Mouse (Mus musculus) heart, adult 11 months (tissue): ENCODE data around the gene Gcnt3.
"Not testable (repeated sequence)": the region's sequence is repeated elsewhere in the genome, so short reads cannot be mapped to it uniquely, and the experiment has no call there.

ENCODE experiments used
- DNase-seq: peaks from one replicate; pipeline ENCODE4 v3.0.0; 2022

Gene Gcnt3

GRCm38 (mm10) chr9:70042137-70042536 lies 4.2 kb upstream of the Gcnt3 start:
- peak; percentile 53 for DNase-seq

GRCm38 (mm10) chr9:70040570-70040969 lies 2.7 kb upstream of the Gcnt3 start:
- DNase-seq = no peak

GRCm38 (mm10) chr9:70039597-70040385 lies 1.9 kb upstream of the Gcnt3 start:
- DNase-seq = no peak

- DNase-seq = peak; percentile 68
Observed at GRCm38 (mm10) chr9:70036646-70037045, 1.2 kb downstream of the Gcnt3 start.

GRCm38 (mm10) chr9:70034702-70035101 lies 3.2 kb downstream of the Gcnt3 start:
- DNase-seq = peak; percentile 79

GRCm38 (mm10) chr9:70033056-70033455 lies 4.8 kb downstream of the Gcnt3 start:
- DNase-seq = peak; percentile 53

- peak; percentile 11 for DNase-seq
Observed at GRCm38 (mm10) chr9:70032167-70032566, 5.7 kb downstream of the Gcnt3 start.

- DNase-seq = peak; percentile 44
Observed at GRCm38 (mm10) chr9:70025365-70026012, 12.4 kb downstream of the Gcnt3 start.

- peak; percentile 51 for DNase-seq
Observed at GRCm38 (mm10) chr9:70024648-70025047, 13.2 kb downstream of the Gcnt3 start.

GRCm38 (mm10) chr9:70023615-70024014 lies 14.3 kb downstream of the Gcnt3 start:
- DNase-seq = not testable (repeated sequence)

- peak; percentile 94 for DNase-seq
Observed at GRCm38 (mm10) chr9:70022083-70022482, 15.8 kb downstream of the Gcnt3 start.

GRCm38 (mm10) chr9:70021610-70022009 lies 16.3 kb downstream of the Gcnt3 start:
- DNase-seq = peak; percentile 58

GRCm38 (mm10) chr9:70018879-70019278 lies 19.0 kb downstream of the Gcnt3 start:
- DNase-seq = no peak

GRCm38 (mm10) chr9:70015632-70016031 lies 22.3 kb downstream of the Gcnt3 start:
- DNase-seq = no peak

- peak; percentile 99 for DNase-seq
Observed at GRCm38 (mm10) chr9:70012408-70012901, 25.4 kb downstream of the Gcnt3 start, which contains the start of gene Gtf2a2. TSS of gene Gtf2a2 (plus strand) at chr9:70012550.

- DNase-seq = peak; percentile 88
Observed at GRCm38 (mm10) chr9:70011537-70012407, 26.1 kb downstream of the Gcnt3 start.

GRCm38 (mm10) chr9:70010781-70011473 lies 27.0 kb downstream of the Gcnt3 start:
- DNase-seq = peak; percentile 56

- peak; percentile 80 for DNase-seq
Observed at GRCm38 (mm10) chr9:70009754-70010304, 28.1 kb downstream of the Gcnt3 start.

- DNase-seq = peak; percentile 81
Observed at GRCm38 (mm10) chr9:70007506-70008248, 30.2 kb downstream of the Gcnt3 start.

- DNase-seq = peak; percentile 84
Observed at GRCm38 (mm10) chr9:70006984-70007383, 30.9 kb downstream of the Gcnt3 start.

- peak; percentile 71 for DNase-seq
Observed at GRCm38 (mm10) chr9:70003516-70003915, 34.4 kb downstream of the Gcnt3 start.
